Mouse (Mus musculus) urinary bladder, adult 18-20 months (tissue): ENCODE results near the gene Hey2.

Experiments
- DNase-seq, 2 experiments: peaks; one replicate each; pipeline ENCODE4 v3.0.0; 2022; ENCODE audit warnings: low spot score in 2 of 2, mixed read lengths in 2 of 2

Gene Hey2

DNA sequence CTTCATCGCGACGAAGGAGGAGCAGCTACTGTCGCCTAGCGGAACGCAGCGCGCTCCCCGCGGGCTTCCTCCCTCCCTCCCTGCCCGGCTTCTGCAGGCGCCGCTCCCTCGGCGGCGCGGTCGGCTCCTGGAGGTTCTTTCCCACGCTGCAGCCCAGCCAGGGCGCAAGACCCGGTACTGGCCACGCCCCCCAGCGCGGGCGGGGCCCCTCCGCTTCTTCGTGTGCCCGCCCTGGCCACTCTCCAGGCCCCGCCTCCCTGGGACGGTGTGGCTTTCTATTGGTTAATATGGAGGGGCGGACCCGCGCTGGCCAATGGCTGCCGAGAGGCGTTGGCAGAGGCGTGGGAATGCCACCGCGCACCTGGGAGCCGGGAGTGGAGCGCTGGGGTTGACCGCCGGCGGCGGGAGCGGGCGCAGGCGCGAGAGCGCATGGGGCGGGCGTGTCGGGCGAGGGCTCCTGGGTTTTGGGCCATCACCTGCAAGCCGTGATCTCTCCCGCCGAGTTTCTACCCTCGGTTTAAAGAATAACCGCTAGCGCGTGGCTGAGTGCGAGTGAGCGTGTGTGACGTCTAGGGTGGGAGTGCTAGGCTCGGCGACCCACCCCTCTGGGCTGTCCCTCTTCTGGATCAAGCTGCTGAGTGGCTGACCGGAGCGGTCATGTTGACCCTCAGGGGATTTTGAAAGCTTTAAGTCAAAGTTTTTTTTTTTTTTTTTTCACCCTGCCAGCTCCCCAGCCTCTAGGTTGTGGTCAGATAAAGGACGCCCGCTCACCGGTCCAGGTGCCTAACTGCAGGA is at the start of gene Hey2:
Hey2 (minus strand) TSS at position 159 of the 795 bp plus-strand sequence.
- peak; percentile 96 to 97 for DNase-seq

- no peak for DNase-seq
Observed at GRCm38 (mm10) chr10:30883085-30883760, 40.6 kb upstream of the Hey2 start.

GRCm38 (mm10) chr10:30881109-30881508 is 38.5 kb upstream of the Hey2 start:
- DNase-seq: no peak

- DNase-seq: no peak
Observed at GRCm38 (mm10) chr10:30845101-30845825, 2.7 kb upstream of the Hey2 start.

GRCm38 (mm10) chr10:30844191-30845010 is 1.8 kb upstream of the Hey2 start:
- DNase-seq: peak in 1 of 2 experiments; percentile 12

GRCm38 (mm10) chr10:30843438-30844190 is 1.0 kb upstream of the Hey2 start:
- peak in 1 of 2 experiments; percentile 14 for DNase-seq

DNA sequence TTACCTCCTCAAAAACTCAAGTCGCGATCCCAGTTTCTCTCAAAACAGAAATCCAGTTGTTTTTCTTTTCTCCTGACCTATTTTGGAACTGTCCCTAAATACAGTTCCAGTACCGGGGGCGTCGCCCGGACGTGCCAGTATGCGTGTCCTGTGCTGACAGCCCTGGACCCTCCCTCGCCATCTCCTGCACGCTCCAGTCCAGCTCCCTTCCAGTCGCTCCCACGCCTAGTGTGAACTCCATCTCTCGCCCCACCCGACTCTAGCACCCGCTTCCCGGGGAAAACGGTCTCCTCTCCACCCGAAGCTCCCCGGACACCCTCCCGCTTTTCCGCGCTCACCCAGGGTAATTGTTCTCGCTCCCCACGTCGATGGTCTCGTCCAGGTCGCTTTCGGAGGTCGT is 373 bp downstream of the Hey2 start:
- DNase-seq: no peak

GRCm38 (mm10) chr10:30840824-30841223 is 1.8 kb downstream of the Hey2 start:
- DNase-seq: no peak

- no peak for DNase-seq
Observed at GRCm38 (mm10) chr10:30838188-30838587, 4.4 kb downstream of the Hey2 start.

GRCm38 (mm10) chr10:30825049-30825448 is 17.6 kb downstream of the Hey2 start:
- DNase-seq: no peak

- peak; percentile 57 to 65 for DNase-seq
Observed at GRCm38 (mm10) chr10:30810967-30811293, 31.7 kb downstream of the Hey2 start.

DNA sequence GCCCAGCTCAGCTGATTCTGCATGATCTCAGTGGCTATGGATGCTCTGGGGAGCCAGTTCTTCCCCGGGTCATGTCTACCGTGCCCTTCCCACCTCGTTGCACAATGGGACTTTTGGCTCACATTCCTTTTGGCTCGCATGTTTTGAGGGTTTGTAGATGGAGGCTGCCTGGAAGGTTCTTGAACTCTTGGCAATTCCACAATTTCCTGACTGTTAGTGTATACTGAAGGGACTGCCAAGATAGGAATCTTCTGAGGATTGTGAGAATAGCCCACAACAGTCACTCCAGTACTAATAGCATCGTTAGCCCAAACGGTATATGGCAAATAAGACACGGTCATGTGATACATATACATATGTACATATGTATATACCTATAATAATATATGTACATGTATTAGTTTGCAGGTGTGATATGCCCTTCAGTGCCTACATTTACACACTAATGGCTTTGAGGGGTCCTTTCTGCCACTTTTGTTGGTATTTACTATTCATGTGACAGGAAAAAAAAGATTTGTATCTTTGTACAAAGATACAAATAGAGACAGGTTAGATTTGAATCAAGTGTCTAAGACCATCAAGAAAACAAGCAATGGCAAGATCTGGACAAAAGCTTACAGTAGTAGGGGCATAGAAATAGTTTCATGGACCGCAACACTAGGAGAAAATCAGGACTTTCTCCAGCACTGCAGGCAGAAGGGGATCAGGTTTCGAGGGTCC is 32.2 kb downstream of the Hey2 start:
- DNase-seq: no peak

DNA sequence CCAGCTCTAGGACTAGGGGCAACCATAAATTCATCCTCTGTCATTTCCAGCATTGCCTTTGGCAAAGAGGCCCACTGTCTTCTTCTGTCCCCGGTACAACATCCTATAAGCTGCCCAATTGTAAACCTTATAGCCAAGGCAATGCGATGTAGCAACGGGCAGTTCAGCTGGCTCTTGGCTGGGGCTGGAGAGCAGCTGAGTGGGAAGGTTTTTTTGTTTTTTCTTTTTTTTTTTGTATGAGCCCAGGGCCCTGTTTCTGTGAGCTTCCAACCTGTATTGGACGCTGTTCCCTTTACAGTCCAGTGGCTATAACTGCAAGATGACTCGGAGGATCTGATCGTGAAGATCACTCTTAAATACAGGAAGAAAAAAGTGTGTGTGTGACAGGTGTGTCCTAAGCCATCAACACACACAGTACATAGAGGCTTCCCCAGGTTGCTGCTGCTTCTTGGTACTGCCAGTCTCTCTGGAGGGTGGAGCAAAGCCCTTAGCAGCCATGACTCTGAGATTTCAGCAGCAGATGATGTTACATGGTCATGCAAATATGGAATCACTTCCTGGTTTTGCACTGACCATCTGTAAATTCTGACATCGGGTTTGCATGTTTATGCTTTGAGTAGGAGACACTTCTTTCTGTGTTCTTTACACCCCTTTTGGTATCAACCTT is 38.9 kb downstream of the Hey2 start:
- no peak for DNase-seq

- peak; percentile 68 to 81 for DNase-seq
Observed at GRCm38 (mm10) chr10:30802681-30803586, 39.7 kb downstream of the Hey2 start, which contains the start of gene Ncoa7. Gene Ncoa7 (minus strand): TSS chr10:30803326.

- no peak for DNase-seq
Observed at GRCm38 (mm10) chr10:30802033-30802432, 40.6 kb downstream of the Hey2 start.

DNA sequence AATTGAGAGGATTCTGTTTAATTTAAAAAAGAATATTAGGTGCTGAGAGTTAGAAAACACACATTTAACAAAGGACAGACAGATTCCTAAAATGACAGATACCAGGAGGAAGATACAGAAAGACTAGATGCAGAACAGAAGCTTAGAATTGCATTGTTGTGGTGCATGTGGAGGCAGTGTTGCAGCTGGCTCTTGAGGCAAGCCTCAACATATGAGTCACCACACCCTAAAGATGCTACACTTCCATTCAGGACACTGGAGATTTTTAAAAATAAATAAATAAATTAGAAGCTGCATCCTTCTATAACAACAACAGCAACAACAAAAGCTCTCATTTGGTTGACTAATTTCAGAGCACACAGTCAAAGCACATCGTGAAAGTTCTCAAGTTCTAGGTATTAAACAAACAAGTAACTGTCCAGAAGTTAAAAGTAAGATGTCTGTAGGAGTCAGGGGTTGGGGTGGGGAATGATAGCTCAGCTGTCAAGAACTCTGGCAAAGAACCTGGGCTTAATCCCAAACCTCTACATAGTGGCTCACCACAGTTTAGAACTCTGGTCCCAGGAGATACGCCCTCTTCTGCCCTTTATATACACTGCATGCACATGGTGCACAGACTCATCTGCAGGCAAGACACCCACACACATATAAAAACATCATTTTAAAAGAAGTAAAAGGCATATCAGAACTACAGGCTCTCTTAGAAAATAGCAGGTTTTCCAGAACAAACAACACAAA is 42.7 kb downstream of the Hey2 start:
- no peak for DNase-seq

DNA sequence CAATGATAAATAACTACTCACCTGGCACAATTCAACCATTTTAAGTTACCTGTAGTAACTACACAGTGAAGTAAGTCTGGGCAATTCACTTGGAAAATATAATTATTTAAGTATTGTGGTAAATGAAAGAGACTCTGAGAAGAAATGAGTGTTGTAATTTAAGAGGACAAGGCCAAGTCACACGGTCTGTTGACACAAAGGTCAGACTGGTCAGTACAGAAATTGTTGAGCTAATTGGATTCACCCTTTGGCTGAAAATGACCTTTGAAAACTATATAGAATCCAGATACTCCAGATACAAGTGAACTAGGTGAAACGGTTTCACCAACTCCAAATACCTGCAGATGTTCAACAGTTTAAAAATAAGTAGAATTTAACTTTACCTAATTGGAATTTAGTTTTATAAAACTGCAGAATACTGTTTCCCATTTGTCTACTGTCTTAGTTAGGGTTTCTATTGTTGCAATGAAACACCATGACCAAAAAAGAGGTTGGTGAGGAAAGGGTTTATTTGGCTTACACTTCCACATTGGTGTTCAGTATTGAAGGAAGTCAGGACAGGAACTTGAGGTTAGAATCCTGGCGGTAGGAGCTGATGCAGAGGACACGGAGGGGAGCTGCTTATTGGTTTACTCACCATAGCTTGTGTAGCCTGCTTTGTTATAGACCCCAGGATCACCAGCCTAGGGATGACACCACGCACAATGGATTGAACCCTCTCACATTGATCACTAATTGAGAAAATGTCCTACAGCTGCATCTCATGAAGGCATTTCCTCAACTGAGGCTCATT is 45.9 kb downstream of the Hey2 start:
- DNase-seq: no peak
